Mouse (Mus musculus): ENCODE measurements at regions not wholly inside any gene's neighbourhood (a gene's known extent, or its start where the extent isn't known, plus 50 kb on each side); places are given as distances from the start of the nearest gene placed in this dataset.
A peak's percentile ranks its signal among the peaks of the same experiment; 100 is the strongest.

DNA sequence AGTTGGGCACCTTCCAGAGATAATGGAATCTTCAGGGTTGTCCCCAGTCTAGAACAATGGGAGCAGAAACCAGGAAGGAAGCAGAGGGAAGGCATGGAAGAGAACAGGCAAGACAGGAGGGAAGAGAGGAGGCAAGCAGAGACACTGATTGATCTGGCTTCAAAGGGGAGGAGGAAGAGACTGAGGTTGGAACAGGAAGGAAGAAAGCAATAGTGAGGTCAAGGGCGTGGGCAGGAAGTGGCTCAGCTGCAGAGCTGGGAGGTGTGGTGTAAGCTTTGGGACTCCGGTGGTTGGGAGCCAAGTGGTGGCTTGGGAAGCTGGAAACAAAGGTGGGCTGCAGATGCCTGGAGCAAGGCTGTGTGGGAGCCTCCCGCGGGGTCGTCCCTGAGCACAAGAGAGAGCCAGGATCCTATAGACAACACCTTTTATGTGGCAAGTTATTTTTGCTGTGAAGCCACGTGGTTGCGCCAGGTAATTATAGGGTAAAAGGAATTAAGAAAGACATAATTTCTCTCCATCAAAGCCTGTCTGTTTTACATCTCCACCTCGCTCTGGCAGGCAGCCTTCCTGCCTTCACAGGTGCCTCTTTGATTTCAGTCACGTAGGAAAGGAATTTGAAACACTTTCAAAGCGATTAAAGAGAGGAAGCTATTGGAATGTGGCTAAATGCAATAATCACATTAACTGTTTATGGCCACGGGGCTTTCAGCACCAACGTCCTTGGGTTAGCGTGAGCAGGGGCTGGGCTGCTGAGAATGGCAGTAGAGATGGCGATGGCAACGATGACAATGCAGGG is 237.3 kb upstream of the Wscd1 start:
- DNase-seq (ENCODE audit: low spot score in 2 of 2), result no peak

DNA sequence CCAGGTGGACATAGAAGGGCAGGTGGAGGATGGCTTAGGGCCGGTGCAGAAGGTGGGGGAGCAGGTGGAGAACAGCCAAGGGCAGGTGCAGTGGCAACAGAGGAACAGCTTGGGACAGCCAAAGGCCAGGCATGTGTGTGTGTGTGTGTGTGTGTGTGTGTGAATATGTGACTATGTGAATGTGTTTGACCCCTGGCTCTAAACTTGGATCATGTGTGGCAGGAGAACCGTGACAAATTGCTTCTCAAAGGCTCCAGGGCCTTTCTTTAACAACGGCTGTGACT is 236.7 kb upstream of the Wscd1 start:
- DNase-seq (ENCODE audit: low spot score in 2 of 2), result no peak

DNA sequence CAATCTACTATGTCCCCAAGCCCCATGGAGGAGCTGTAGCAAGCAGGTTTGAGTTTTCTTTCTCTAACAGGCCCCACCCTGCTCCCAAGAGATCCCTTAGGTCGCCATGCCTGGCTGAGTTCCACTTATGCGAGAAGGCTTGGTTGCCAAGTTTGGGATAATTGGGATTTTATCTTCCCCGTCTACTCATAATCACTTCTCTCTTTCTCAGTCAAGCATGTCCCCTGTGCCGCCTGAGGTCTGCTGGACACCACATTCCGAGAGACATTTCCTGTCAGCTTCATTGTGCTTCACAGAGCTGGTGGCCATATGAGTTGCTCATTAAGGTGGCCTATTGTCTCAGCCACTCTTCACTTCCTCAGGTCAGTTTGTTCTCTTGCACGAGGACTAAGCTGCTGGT is 234.5 kb upstream of the Wscd1 start:
- no peak for DNase-seq (ENCODE audit: low spot score in 2 of 2)

- no peak for DNase-seq (ENCODE audit: low spot score in 2 of 2)
Measured at GRCm38 (mm10) chr11:71517377-71517776, 232.3 kb upstream of the Wscd1 start.

GRCm38 (mm10) chr11:71527691-71528090 is 222.0 kb upstream of the Wscd1 start:
- no peak for DNase-seq (ENCODE audit: low spot score in 2 of 2)

- DNase-seq (ENCODE audit: low spot score in 2 of 2), result no peak
Measured at GRCm38 (mm10) chr11:71528588-71528987, 221.1 kb upstream of the Wscd1 start.

- peak; percentile 3 to 7 for DNase-seq (ENCODE audit: low spot score in 2 of 2)
Measured at GRCm38 (mm10) chr11:71541178-71541845, 208.4 kb upstream of the Wscd1 start.

GRCm38 (mm10) chr11:71557412-71557811 is 192.3 kb upstream of the Wscd1 start:
- no peak for DNase-seq (ENCODE audit: low spot score in 2 of 2)

DNA sequence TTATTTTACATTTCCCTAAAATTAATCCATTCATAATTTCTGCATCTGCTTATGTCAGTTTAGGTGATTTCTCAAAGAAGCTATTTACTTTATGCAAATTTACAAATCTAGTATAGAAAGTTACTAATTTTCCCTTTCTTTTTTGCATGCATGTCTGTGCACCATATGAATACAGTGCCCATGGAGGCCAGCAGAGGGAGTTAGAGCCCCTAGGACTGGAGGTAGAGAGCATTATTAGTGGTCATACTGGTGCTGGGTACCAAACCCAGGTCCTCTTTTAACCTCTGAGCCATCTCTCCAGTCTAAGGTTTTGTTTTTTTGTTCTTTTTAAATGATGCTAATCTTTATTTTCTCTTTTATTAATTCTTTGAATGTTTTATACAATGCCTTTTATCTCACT is 184.9 kb upstream of the Wscd1 start:
- DNase-seq (ENCODE audit: low spot score in 2 of 2), result no peak

- no peak for DNase-seq (ENCODE audit: low spot score in 2 of 2)
Measured at GRCm38 (mm10) chr11:71576801-71577200, 172.9 kb upstream of the Wscd1 start.

- DNase-seq (ENCODE audit: low spot score in 2 of 2), result peak in 1 of 2 experiments; percentile 8
Measured at GRCm38 (mm10) chr11:71581775-71582174, 167.9 kb upstream of the Wscd1 start.

DNA sequence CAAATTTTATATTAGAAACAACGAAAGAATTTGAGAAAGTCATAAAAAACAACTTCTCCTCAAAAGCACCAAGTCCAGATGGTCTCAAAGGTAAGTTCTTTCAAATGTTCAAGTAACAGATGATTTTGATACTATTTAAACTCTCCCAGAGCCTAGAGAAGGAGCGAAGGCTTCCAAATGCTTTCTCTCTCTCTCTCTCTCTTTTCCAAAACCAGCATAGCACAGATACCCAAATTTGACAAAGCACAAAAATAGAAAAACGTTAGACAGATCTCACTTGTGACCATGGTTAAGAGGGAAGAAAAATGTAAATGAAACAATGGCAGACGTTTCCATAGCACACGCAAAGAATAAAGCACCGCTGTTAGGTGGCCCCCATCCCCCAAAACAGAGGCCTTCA is 158.7 kb upstream of the Wscd1 start:
- no peak for DNase-seq (ENCODE audit: low spot score in 2 of 2)

DNA sequence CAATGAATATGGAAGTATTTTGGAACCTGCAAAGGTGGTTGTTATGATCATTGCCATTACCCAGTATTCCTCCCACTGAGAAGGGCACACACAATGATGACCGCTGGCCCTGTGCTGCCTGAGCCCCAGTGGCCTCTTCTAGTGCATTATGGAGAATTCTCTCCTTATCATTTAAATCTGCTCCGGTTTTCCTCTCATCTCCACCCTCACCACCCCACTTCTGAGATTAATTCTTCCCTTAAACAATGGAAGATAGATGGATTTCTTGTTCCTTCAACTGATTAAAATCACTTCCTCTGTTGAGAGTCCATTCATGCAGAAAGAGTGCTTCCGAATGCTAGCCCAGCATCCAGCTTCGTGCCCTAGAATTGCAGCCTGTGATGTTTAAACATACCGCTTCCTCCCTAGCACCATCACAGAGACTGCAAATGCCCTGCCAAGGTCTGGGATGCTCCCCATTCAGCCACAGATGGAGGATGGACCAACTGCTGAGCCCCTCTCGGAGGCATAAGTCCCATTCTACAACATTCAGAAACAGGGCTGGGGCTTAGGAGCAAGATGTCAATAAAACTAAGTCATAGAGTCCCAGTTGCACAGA is 155.4 kb upstream of the Wscd1 start:
- no peak for DNase-seq (ENCODE audit: low spot score in 2 of 2)

- no peak for DNase-seq (ENCODE audit: low spot score in 2 of 2)
Measured at GRCm38 (mm10) chr11:71597709-71598108, 152.0 kb upstream of the Wscd1 start.

DNA sequence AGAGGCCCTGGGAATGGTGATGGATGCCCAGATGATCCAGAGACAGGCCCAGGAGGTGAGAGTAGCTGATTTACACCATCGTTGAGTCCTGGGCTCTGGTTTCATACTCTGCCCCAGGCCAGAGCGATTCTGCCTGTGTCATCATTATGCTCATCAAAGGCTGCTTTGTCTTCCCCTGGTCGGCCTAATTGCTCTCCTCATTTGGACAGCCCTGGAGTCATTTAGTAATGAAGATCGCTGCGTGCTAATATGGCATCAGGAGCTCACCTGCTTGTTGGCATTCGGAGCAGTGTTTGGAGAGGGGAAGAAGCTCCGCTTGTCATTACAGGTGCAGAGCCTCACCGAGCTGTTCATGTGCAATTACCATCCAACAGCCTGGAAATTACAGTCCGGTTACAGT is 138.9 kb upstream of the Wscd1 start:
- no peak for DNase-seq (ENCODE audit: low spot score in 2 of 2)

DNA sequence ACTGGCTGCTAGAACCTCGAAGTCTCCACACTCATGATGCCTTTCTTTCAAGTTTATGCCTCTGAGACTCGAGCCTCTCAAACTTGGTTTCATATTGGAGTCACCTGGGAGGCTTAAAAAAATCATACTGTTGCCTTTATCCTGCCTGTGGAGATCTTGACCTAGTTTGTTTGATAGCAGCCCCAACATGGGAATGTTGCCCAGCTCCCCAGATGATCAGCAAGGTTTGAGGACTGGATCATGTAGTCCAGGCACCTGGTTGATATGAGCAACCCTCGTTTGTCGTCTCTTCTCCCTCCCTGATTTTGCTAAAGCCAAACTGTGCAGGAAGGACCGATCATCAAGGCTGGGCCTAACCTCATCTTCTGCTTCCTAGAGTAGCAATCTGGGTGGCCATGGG is 134.2 kb upstream of the Wscd1 start:
- DNase-seq (ENCODE audit: low spot score in 2 of 2), result no peak

DNA sequence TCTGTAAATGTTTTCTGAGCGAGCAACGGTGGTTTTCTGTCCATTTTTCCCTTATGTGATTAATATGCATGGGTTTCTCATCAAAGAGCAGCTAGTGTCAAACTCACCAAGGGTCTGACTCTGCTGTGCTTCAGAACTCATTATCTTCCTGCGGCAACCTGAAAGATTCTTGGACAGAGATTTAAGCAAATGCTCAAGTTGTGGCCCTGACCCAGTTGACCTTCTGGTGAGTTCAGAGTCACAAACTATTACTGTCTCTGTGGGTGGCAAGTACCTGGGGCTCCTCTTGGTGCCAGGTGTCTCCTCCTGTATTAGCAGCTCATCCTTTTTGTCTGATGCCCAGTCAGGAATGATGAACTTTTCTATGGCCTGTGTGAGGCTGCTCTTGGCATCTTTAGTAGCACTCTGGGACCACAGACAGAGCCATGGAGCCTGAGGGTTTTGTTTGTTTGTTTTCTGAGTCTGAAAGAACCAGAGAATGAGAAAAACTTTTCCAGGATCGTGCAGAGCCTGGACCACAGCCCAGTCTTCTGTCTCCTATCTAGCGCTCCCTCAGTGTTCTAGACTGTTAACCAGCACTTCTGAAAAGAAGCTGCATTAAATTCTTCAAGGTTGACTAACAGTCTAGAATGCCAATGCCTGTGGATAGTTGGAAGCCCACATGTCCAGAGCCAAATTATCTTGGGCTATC is 124.1 kb upstream of the Wscd1 start:
- DNase-seq (ENCODE audit: low spot score in 2 of 2), result no peak

DNA sequence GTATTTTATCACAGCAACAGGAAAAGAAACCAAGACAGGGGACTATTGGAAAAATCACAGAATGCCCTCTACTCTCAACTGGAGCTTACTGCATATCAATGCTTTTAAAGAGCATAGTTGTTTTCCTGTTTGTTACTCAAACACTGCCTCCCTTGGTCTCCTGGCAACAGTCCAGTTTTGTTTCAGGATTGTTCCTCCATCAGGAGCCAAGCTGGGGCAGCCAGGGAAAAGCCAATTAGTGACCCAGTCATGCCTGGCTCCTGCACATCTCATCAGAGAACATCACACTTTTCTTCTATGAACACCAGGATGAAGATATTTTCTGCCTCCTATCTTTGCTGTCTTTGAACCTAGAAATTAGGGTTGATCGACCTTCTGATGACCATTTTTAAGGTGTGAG is 113.6 kb upstream of the Wscd1 start:
- no peak for DNase-seq (ENCODE audit: low spot score in 2 of 2)

DNA sequence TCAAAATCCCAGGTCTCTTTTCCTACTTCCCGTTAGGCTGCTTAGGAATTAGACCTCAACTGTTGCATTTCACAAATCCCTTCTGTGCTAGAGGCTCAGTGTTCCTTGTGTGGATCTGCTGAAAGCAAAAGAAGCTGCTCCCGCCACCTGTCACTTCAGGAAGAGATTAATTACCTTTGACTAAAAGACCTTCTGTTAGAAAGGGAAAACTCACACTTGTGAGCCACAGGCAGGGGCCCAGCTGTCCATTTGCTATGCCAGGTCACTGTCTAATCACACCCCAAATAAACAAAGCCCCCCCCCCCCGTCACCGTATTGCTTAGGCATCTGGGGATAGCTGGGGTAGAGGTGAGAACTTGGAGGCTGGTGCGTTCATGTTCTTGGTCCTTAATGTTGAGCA is 112.9 kb upstream of the Wscd1 start:
- peak in 1 of 2 experiments; percentile 12 for DNase-seq (ENCODE audit: low spot score in 2 of 2)

- no peak for DNase-seq (ENCODE audit: low spot score in 2 of 2)
Measured at GRCm38 (mm10) chr11:71642886-71643285, 106.8 kb upstream of the Wscd1 start.

- DNase-seq (ENCODE audit: low spot score in 2 of 2), result peak; percentile 25 to 78
Measured at GRCm38 (mm10) chr11:71651756-71652380, 97.9 kb upstream of the Wscd1 start.

DNA sequence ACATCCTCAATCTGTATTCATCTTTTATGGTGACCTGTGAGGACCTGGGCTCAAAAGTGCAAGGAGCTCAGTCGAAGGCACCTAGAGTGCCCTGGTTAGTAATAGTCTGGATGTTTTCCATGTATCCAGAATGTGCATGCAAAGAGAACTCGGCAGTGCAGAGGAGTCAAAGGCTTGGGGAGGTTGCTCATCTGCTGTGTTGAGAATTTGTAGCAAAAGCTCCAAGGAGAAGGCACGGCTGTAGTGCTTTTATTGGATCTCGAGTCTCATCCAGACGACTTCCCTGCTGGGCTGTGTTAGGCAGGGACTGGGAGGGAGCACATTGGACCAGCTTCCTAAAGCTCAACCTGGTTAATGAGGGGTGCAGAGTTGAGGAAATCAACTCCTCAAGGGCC is 97.3 kb upstream of the Wscd1 start:
- no peak for DNase-seq (ENCODE audit: low spot score in 2 of 2)
